Mouse (Mus musculus) ES-Bruce4 (cell line): ENCODE data around the gene Plekho1.

Experiments used
- CTCF ChIP-seq: IDR thresholded peaks from one replicate; pipeline ENCODE4 v1.8.1; 2011; ENCODE audit warnings: low read depth, low read length
- EP300 ChIP-seq: IDR thresholded peaks from 2 replicates; pipeline ENCODE4 v1.6.1; 2011; ENCODE audit warnings: low read depth, low read length; ENCODE audit not compliant: insufficient read depth
- POLR2A ChIP-seq: IDR thresholded peaks from one replicate; pipeline ENCODE4 v1.8.1; 2011; ENCODE audit warnings: low read length; ENCODE audit not compliant: insufficient read depth

GRCm38 (mm10) chr3:95986001-95986622 lies 9.7 kb downstream of the Plekho1 start:
- TF ChIP-seq CTCF (no peak), POLR2A (no peak), EP300 (no peak)
